In genomic region chr10:121820846-121821245, GRCm38 (mm10) we compare ENCODE assay signal across 12 mouse cellular contexts.
"Had no signal": no experiment of that assay in that cellular context is flagged by ENCODE, and none has a peak within 500 bp of the region (broad histone marks: within the 10 kb centered on the region; RNA-seq: fewer than 3 reads in every experiment).

No protein-coding gene starts in this region.

- DNase-seq: liver, embryonic 13.5 days; liver, postnatal 0 days; lung, adult 2 months; lung, postnatal 14 days; lung, postnatal 36 days; right cerebral cortex, postnatal 25 days; right cerebral cortex, postnatal 4 days; thymus, adult 2 months; thymus, postnatal 36 days had no signal

- ATAC-seq: liver, postnatal 0 days; lung, postnatal 0 days; midbrain, embryonic 13.5 days; midbrain, embryonic 15.5 days had no signal
